Comparison of ENCODE assay signal across 9 mouse cellular contexts in the genomic region with DNA sequence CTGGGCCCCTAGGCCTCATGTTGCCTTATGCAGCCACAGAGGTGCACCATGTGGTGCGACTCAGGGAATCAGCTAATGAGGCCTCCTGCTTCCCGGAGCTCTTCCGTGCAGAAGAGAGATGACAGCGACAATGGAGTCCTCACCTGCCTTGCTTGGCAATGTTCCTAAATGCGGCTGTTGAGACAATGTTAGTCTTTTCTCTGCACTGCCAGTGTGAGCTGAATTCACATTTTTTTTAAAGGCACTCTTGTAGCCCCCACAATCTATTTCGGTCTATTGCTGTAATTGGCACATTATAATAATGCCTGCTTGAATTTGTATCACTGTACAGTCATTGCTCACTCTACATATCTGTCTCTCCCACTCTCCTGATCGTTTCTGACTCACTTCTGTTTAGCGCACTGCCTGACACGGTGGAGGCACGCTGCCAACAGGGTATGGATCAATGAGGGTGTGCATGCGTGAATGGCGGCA.
DNase-seq lines count a peak whose midpoint lies in the region; ATAC-seq lines count a peak whose summit lies in the region.
"Had no signal": no experiment of that assay in that cellular context is flagged by ENCODE, and none has a peak within 500 bp of the region (broad histone marks: within the 10 kb centered on the region; RNA-seq: fewer than 3 reads in every experiment).

No protein-coding gene starts in this region.

- DNase-seq in frontal cortex, postnatal 10 days (ENCODE audit: low spot score in 2 of 2): peak; percentile 24 to 27
- peak; percentile 75 for DNase-seq in retina, postnatal 1 day
- no peak for DNase-seq in retina, embryonic 14.5 days (ENCODE audit: low spot score)
- DNase-seq in layer of hippocampus, postnatal 14 days (ENCODE audit: low spot score in 2 of 2): peak; percentile 20 to 26
- DNase-seq in right cerebral cortex, postnatal 4 days: peak; percentile 31
- no peak for DNase-seq in kidney, adult 11 months
- DNase-seq in heart, postnatal 4 days: no peak
- DNase-seq: gastrocnemius, postnatal 10 days had no signal

- no peak for ATAC-seq in frontal cortex, adult (ENCODE audit: low TSS enrichment)

Comparison
In these comparisons a context has a peak if more than half of its experiments do, and no peak if none do; other contexts are left out.
1. DNase-seq: peak in frontal cortex, postnatal 10 days (2 of 2), retina, postnatal 1 day (single experiment), layer of hippocampus, postnatal 14 days (2 of 2) and right cerebral cortex, postnatal 4 days (single experiment); none in retina, embryonic 14.5 days (single experiment), kidney, adult 11 months (single experiment) and heart, postnatal 4 days (single experiment).